ENCODE assay signal across 18 mouse cellular contexts in the genomic region with DNA sequence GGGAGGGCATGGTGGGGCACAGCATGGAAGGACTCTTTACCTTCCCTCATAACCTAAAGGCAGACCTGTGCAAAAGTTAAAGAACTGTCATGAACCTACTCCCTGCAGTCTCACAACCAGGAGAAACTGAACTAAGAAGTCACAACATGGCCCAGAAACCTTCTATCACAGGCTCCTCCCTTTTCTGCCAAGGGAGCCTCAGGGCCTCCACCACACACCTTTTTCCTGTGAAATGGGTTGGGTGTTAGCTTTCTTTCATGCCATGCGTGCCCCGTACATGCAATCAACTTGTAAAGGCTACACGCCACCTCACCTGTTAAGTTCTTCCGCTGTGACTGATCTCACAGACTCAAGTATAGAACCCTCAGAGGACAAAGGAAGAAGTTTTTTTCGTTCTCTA. TPM values are rescaled to one million over a fixed set of nuclear protein-coding genes. Genes with fewer than 3 reads are reported as not detected.
DNase-seq lines count a peak whose midpoint lies in the region; ATAC-seq and TF ChIP-seq lines count a peak whose summit lies in the region.
"Had no signal": no experiment of that assay in that cellular context is flagged by ENCODE, and none has a peak within 500 bp of the region (broad histone marks: within the 10 kb centered on the region; RNA-seq: fewer than 3 reads in every experiment).

No protein-coding gene starts in this region.

- peak; percentile 90 for DNase-seq in heart, adult 11 months
- DNase-seq in heart, adult 18-20 months = no peak
- no peak for DNase-seq in thymus, adult 2 months
- DNase-seq in thymus, postnatal 0 days (ENCODE audit: low spot score) = no peak
- no peak for DNase-seq in cerebellum, adult 11 months
- no peak for DNase-seq in gastrocnemius, adult 8-10 months (ENCODE audit: low spot score in 2 of 2)
- DNase-seq: adrenal gland, postnatal 25 days; kidney, postnatal 14 days; layer of hippocampus, postnatal 36 days; left cerebral cortex, postnatal 4 days; lung, adult 2 months; lung, postnatal 4 days had no signal

- no peak for TF ChIP-seq POLR2A in thymus, adult 2 months (IDR thresholded peaks at IDR 0.05; ENCODE audit: control insufficient read depth, extremely low read depth, insufficient read depth, low read length, poor library complexity)

- no peak for TF ChIP-seq CTCF in thymus, adult 2 months (IDR thresholded peaks at IDR 0.05; ENCODE audit: borderline replicate concordance, control insufficient read depth, extremely low read depth, insufficient read depth, low read length, poor library complexity)

- H3K36me3 ChIP-seq in thymus, adult 2 months (ENCODE audit: control insufficient read depth, insufficient read depth, low read length) = peaks cover 19% of the 10 kb centered on the region
- H3K36me3 ChIP-seq in liver, embryonic 12.5 days = peaks cover 26% of the 10 kb centered on the region
- H3K36me3 ChIP-seq in forebrain, embryonic 15.5 days = no peaks in the 10 kb centered on the region
- H3K36me3 ChIP-seq: embryonic facial prominence, embryonic 12.5 days; heart, embryonic 13.5 days; neural tube, embryonic 12.5 days had no signal

- peak overlapping the region; percentile 62; the same call in 1 of the 2 replicates for H3K27ac ChIP-seq in thymus, adult 2 months (ENCODE audit: control insufficient read depth, insufficient read depth, low read length)
- H3K27ac ChIP-seq in liver, embryonic 12.5 days = peak overlapping the region; percentile 77
- H3K27ac ChIP-seq in forebrain, embryonic 15.5 days (replicated peaks) = no peak overlapping the region
- H3K27ac ChIP-seq: embryonic facial prominence, embryonic 12.5 days; heart, embryonic 13.5 days; neural tube, embryonic 12.5 days had no signal

- no peaks in the 10 kb centered on the region for H3K9me3 ChIP-seq in liver, embryonic 12.5 days (replicated peaks)
- H3K9me3 ChIP-seq in forebrain, embryonic 15.5 days = no peaks in the 10 kb centered on the region
- H3K9me3 ChIP-seq: embryonic facial prominence, embryonic 12.5 days; heart, embryonic 13.5 days; neural tube, embryonic 12.5 days had no signal

- H3K4me2 ChIP-seq in liver, embryonic 12.5 days = peak overlapping the region; percentile 37
- no peak overlapping the region for H3K4me2 ChIP-seq in forebrain, embryonic 15.5 days (replicated peaks)
- H3K4me2 ChIP-seq: embryonic facial prominence, embryonic 12.5 days; heart, embryonic 13.5 days; neural tube, embryonic 12.5 days had no signal

- no peaks in the 10 kb centered on the region for H3K27me3 ChIP-seq in thymus, adult 2 months (ENCODE audit: control insufficient read depth, insufficient read depth, low read length)
- H3K27me3 ChIP-seq in liver, embryonic 12.5 days (replicated peaks) = no peaks in the 10 kb centered on the region
- no peaks in the 10 kb centered on the region for H3K27me3 ChIP-seq in forebrain, embryonic 15.5 days
- H3K27me3 ChIP-seq: embryonic facial prominence, embryonic 12.5 days; heart, embryonic 13.5 days; neural tube, embryonic 12.5 days had no signal

- peak overlapping the region; percentile 57 for H3K9ac ChIP-seq in liver, embryonic 12.5 days
- H3K9ac ChIP-seq in forebrain, embryonic 15.5 days (replicated peaks) = no peak overlapping the region
- H3K9ac ChIP-seq: embryonic facial prominence, embryonic 12.5 days; heart, embryonic 13.5 days; neural tube, embryonic 12.5 days had no signal

- H3K4me1 ChIP-seq in thymus, adult 2 months (replicated peaks; ENCODE audit: control insufficient read depth, insufficient read depth, low read length) = peaks cover 38% of the 10 kb centered on the region
- H3K4me1 ChIP-seq in liver, embryonic 12.5 days = peaks cover 77% of the 10 kb centered on the region
- peaks cover 26% of the 10 kb centered on the region for H3K4me1 ChIP-seq in forebrain, embryonic 15.5 days

- no peak overlapping the region for H3K4me3 ChIP-seq in thymus, adult 2 months (ENCODE audit: control insufficient read depth, insufficient read depth, low read length)
- no peak overlapping the region for H3K4me3 ChIP-seq in liver, embryonic 12.5 days
- H3K4me3 ChIP-seq in forebrain, embryonic 15.5 days = no peak overlapping the region
- H3K4me3 ChIP-seq: embryonic facial prominence, embryonic 12.5 days; heart, embryonic 13.5 days; neural tube, embryonic 12.5 days had no signal

- ATAC-seq in liver, embryonic 12.5 days = peak; percentile 28; the same call in 1 of the 2 replicates
- no peak for ATAC-seq in forebrain, embryonic 15.5 days (replicated peaks)

- 81% methylated on average over 5 of the region's 5 CpGs for WGBS in thymus, adult 2 months
- WGBS in liver, embryonic 12.5 days (ENCODE audit: insufficient replicate concordance) = 71% methylated on average over 5 of the region's 5 CpGs
- 83% methylated on average over 5 of the region's 5 CpGs for WGBS in forebrain, embryonic 15.5 days

RNA-seq across cellular contexts. Expression of a gene that starts 28.4 kb away (rescaled TPM):
- 100 to 1,000 TPM in 1 of 2 experiments, 10 to 100 TPM in 1; 77.8 to 111 TPM for total RNA-seq in heart, adult 18-20 months (2021)
- 205 and 207 TPM in 2 replicates for polyA plus RNA-seq in thymus, adult 2 months (2012; rRNA removed)
- 178 TPM in 2 replicates for polyA plus RNA-seq in thymus, postnatal 0 days (2015; fragmentation: Nextera tagmentation; extraction: Ambion mirVana)
- 127 and 137 TPM in 2 replicates for polyA plus RNA-seq in liver, embryonic 12.5 days (2016; fragmentation: Nextera tagmentation; extraction: Ambion mirVana)
- polyA plus RNA-seq in forebrain, embryonic 15.5 days (2015; fragmentation: Nextera tagmentation; extraction: Ambion mirVana) = 179 and 183 TPM in 2 replicates
- 10 to 100 TPM in 3 of 4 experiments, 1 to 10 TPM in 1; 9.1 to 17.5 (median 15.4) TPM for total RNA-seq in gastrocnemius, adult 8-10 months (2022)

RNA-seq across cellular contexts. Expression of a gene that starts 44.7 kb away (rescaled TPM):
- 1 to 10 TPM in 1 of 2 experiments, under 1 TPM in 1; 0.90 to 1.0 TPM for total RNA-seq in heart, adult 18-20 months (2021)
- 16.1 and 19.1 TPM in 2 replicates for polyA plus RNA-seq in thymus, adult 2 months (2012; rRNA removed)
- polyA plus RNA-seq in thymus, postnatal 0 days (2015; fragmentation: Nextera tagmentation; extraction: Ambion mirVana) = 72.5 and 81.3 TPM in 2 replicates
- polyA plus RNA-seq in liver, embryonic 12.5 days (2016; fragmentation: Nextera tagmentation; extraction: Ambion mirVana) = 88.0 and 89.9 TPM in 2 replicates
- 50.6 and 51.1 TPM in 2 replicates for polyA plus RNA-seq in forebrain, embryonic 15.5 days (2015; fragmentation: Nextera tagmentation; extraction: Ambion mirVana)
- total RNA-seq in gastrocnemius, adult 8-10 months (2022) = 1 to 10 TPM; 1.1 to 4.8 (median 3.1) TPM

RNA-seq across cellular contexts. Expression of a gene that starts 49.1 kb away (rescaled TPM):
- total RNA-seq in heart, adult 18-20 months (2021) = 10 to 100 TPM; 11.9 to 15.2 TPM
- 1.6 and 1.9 TPM in 2 replicates for polyA plus RNA-seq in thymus, adult 2 months (2012; rRNA removed)
- polyA plus RNA-seq in thymus, postnatal 0 days (2015; fragmentation: Nextera tagmentation; extraction: Ambion mirVana) = 5.6 and 6.5 TPM in 2 replicates
- 2.5 and 3.4 TPM in 2 replicates for polyA plus RNA-seq in liver, embryonic 12.5 days (2016; fragmentation: Nextera tagmentation; extraction: Ambion mirVana)
- polyA plus RNA-seq in forebrain, embryonic 15.5 days (2015; fragmentation: Nextera tagmentation; extraction: Ambion mirVana) = 4.3 and 4.4 TPM in 2 replicates
- total RNA-seq in gastrocnemius, adult 8-10 months (2022) = 1 to 10 TPM; 1.4 to 3.1 (median 2.0) TPM
- total RNA-seq: hematopoietic stem cell, adult 5-6 weeks had no signal
